Mouse (Mus musculus) A20 (cell line): ENCODE measurements around the gene Osbpl10.

ENCODE experiments used
- DNase-seq: peaks from one replicate; pipeline ENCODE4 v3.0.0-alpha.2; 2011; ENCODE audit warnings: low read depth, low spot score

Gene Osbpl10

GRCm38 (mm10) chr9:115075191-115075590 is 96.8 kb downstream of the Osbpl10 start:
- no peak for DNase-seq

- peak; percentile 80 for DNase-seq
These were observed 110.1 kb downstream of the Osbpl10 start for GRCm38 (mm10) chr9:115088295-115088993.

- peak; percentile 24 for DNase-seq
These were observed 111.3 kb downstream of the Osbpl10 start for GRCm38 (mm10) chr9:115089644-115090043.

- no peak for DNase-seq
These were observed 118.1 kb downstream of the Osbpl10 start for GRCm38 (mm10) chr9:115096481-115096880.

- DNase-seq, result peak; percentile 20
These were observed 119.0 kb downstream of the Osbpl10 start for GRCm38 (mm10) chr9:115097340-115097739.

- DNase-seq, result no peak
These were observed 122.0 kb downstream of the Osbpl10 start for GRCm38 (mm10) chr9:115100181-115100915.

- no peak for DNase-seq
These were observed 129.1 kb downstream of the Osbpl10 start for GRCm38 (mm10) chr9:115107430-115107829.

GRCm38 (mm10) chr9:115110655-115111054 is 132.3 kb downstream of the Osbpl10 start:
- DNase-seq, result no peak

GRCm38 (mm10) chr9:115117314-115117713 is 138.9 kb downstream of the Osbpl10 start:
- DNase-seq, result no peak

- DNase-seq, result no peak
These were observed 141.9 kb downstream of the Osbpl10 start for GRCm38 (mm10) chr9:115120276-115120675.

GRCm38 (mm10) chr9:115120678-115121224 is 142.4 kb downstream of the Osbpl10 start:
- DNase-seq, result no peak

GRCm38 (mm10) chr9:115127342-115127741 is 149.0 kb downstream of the Osbpl10 start:
- DNase-seq, result no peak

GRCm38 (mm10) chr9:115133926-115134325 is 155.6 kb downstream of the Osbpl10 start:
- DNase-seq, result no peak

- peak; percentile 6 for DNase-seq
These were observed 156.4 kb downstream of the Osbpl10 start for GRCm38 (mm10) chr9:115134736-115135135.

- no peak for DNase-seq
These were observed 157.0 kb downstream of the Osbpl10 start for GRCm38 (mm10) chr9:115135352-115135751.

- no peak for DNase-seq
These were observed 159.5 kb downstream of the Osbpl10 start for GRCm38 (mm10) chr9:115137858-115138257.

- no peak for DNase-seq
These were observed 161.4 kb downstream of the Osbpl10 start for GRCm38 (mm10) chr9:115139597-115140332.

GRCm38 (mm10) chr9:115147141-115147540 is 168.8 kb downstream of the Osbpl10 start:
- no peak for DNase-seq

- DNase-seq, result no peak
These were observed 169.4 kb downstream of the Osbpl10 start for GRCm38 (mm10) chr9:115147586-115148355.

GRCm38 (mm10) chr9:115149011-115149756 is 170.8 kb downstream of the Osbpl10 start:
- no peak for DNase-seq
